Mouse (Mus musculus): Measurements from ENCODE around the gene Grcc10. TPM values are rescaled to one million over a fixed set of nuclear protein-coding genes. Genes with fewer than 3 reads are reported as not detected.

Gene Grcc10
- polyA plus RNA-seq, 1 experiment: 0.95 TPM

- Histone ChIP-seq H3K27me3 (ENCODE audit: control insufficient read depth) (peaks cover 86% of the 10 kb centered on the region), H3K4me3 (replicated peaks) (no peak overlapping the region)
- TF ChIP-seq TAL1 (IDR thresholded peaks at IDR 0.05; ENCODE audit: low read length): no peak
- no peak for TF ChIP-seq GATA1 (IDR thresholded peaks at IDR 0.05; ENCODE audit: low read length)
These were observed 18.1 kb upstream of the Grcc10 start for GRCm38 (mm10) chr6:124759259-124759658.

GRCm38 (mm10) chr6:124758849-124759232 lies 17.7 kb upstream of the Grcc10 start:
- Histone ChIP-seq H3K4me1 (ENCODE audit: control insufficient read depth) (peaks cover 8% of the 10 kb centered on the region), H3K4me3 (replicated peaks) (no peak overlapping the region), H3K36me3 (ENCODE audit: control insufficient read depth) (no peaks in the 10 kb centered on the region), H3K27me3 (ENCODE audit: control insufficient read depth) (peaks cover 89% of the 10 kb centered on the region), H3K9me3 (ENCODE audit: control insufficient read depth, low read length) (peaks cover 4% of the 10 kb centered on the region; the same call in 1 of the 2 replicates)
- TF ChIP-seq TAL1 (IDR thresholded peaks at IDR 0.05; ENCODE audit: low read length): no peak
- TF ChIP-seq GATA1 (IDR thresholded peaks at IDR 0.05; ENCODE audit: low read length): no peak

More at GRCm38 (mm10) chr6:124759259-124759658, 18.1 kb upstream of the Grcc10 start:
- Histone ChIP-seq H3K36me3 (ENCODE audit: control insufficient read depth) (no peaks in the 10 kb centered on the region), H3K9me3 (ENCODE audit: control insufficient read depth, low read length) (peaks cover 4% of the 10 kb centered on the region; the same call in 1 of the 2 replicates), H3K4me1 (ENCODE audit: control insufficient read depth) (peaks cover 8% of the 10 kb centered on the region)

- H3K36me3 ChIP-seq (ENCODE audit: control insufficient read depth): no peaks in the 10 kb centered on the region
- H3K9me3 ChIP-seq (ENCODE audit: control insufficient read depth, low read length): peaks cover 4% of the 10 kb centered on the region; the same call in 1 of the 2 replicates
- TF ChIP-seq TAL1 (IDR thresholded peaks at IDR 0.05; ENCODE audit: low read length) (no peak), GATA1 (IDR thresholded peaks at IDR 0.05; ENCODE audit: low read length) (no peak)
- no peak overlapping the region for H3K4me3 ChIP-seq (replicated peaks)
- H3K4me1 ChIP-seq (ENCODE audit: control insufficient read depth): peaks cover 8% of the 10 kb centered on the region
- H3K27me3 ChIP-seq (ENCODE audit: control insufficient read depth): peaks cover 90% of the 10 kb centered on the region
These were observed 17.0 kb upstream of the Grcc10 start for GRCm38 (mm10) chr6:124757909-124758848.

- Histone ChIP-seq H3K4me1 (ENCODE audit: control insufficient read depth) (peaks cover 8% of the 10 kb centered on the region), H3K36me3 (ENCODE audit: control insufficient read depth) (no peaks in the 10 kb centered on the region), H3K9me3 (ENCODE audit: control insufficient read depth, low read length) (peaks cover 4% of the 10 kb centered on the region; the same call in 1 of the 2 replicates), H3K27me3 (ENCODE audit: control insufficient read depth) (peaks cover 90% of the 10 kb centered on the region), H3K4me3 (replicated peaks) (no peak overlapping the region)
- TF ChIP-seq GATA1 (IDR thresholded peaks at IDR 0.05; ENCODE audit: low read length): no peak
- TF ChIP-seq TAL1 (IDR thresholded peaks at IDR 0.05; ENCODE audit: low read length): no peak
These were observed 16.2 kb upstream of the Grcc10 start for GRCm38 (mm10) chr6:124757351-124757880.

- no peak for TF ChIP-seq TAL1 (IDR thresholded peaks at IDR 0.05; ENCODE audit: low read length)
- TF ChIP-seq GATA1 (IDR thresholded peaks at IDR 0.05; ENCODE audit: low read length): no peak
- Histone ChIP-seq H3K27me3 (ENCODE audit: control insufficient read depth) (peaks cover 90% of the 10 kb centered on the region), H3K4me1 (ENCODE audit: control insufficient read depth) (peaks cover 8% of the 10 kb centered on the region), H3K9me3 (ENCODE audit: control insufficient read depth, low read length) (peaks cover 4% of the 10 kb centered on the region; the same call in 1 of the 2 replicates), H3K36me3 (ENCODE audit: control insufficient read depth) (no peaks in the 10 kb centered on the region), H3K4me3 (replicated peaks) (peak overlapping the region; percentile 59)
These were observed 15.6 kb upstream of the Grcc10 start for GRCm38 (mm10) chr6:124756652-124757350.

- TF ChIP-seq TAL1 (IDR thresholded peaks at IDR 0.05; ENCODE audit: low read length): no peak
- no peak for TF ChIP-seq GATA1 (IDR thresholded peaks at IDR 0.05; ENCODE audit: low read length)
- Histone ChIP-seq H3K36me3 (ENCODE audit: control insufficient read depth) (no peaks in the 10 kb centered on the region), H3K4me1 (ENCODE audit: control insufficient read depth) (peaks cover 8% of the 10 kb centered on the region), H3K27me3 (ENCODE audit: control insufficient read depth) (peaks cover 83% of the 10 kb centered on the region), H3K9me3 (ENCODE audit: control insufficient read depth, low read length) (peaks cover 4% of the 10 kb centered on the region; the same call in 1 of the 2 replicates), H3K4me3 (replicated peaks) (peak within 1 kb of the TSS; percentile 59)
These were observed 14.8 kb upstream of the Grcc10 start, which contains the start of the genes Gm45234 and Atn1 for GRCm38 (mm10) chr6:124755831-124756595. TSS of gene Gm45234 (minus strand) at chr6:124756021. TSS of gene Atn1 (minus strand) at chr6:124756524.

- H3K27me3 ChIP-seq (ENCODE audit: control insufficient read depth): peaks cover 80% of the 10 kb centered on the region
- peaks cover 4% of the 10 kb centered on the region; the same call in 1 of the 2 replicates for H3K9me3 ChIP-seq (ENCODE audit: control insufficient read depth, low read length)
- TF ChIP-seq GATA1 (IDR thresholded peaks at IDR 0.05; ENCODE audit: low read length): no peak
- no peak for TF ChIP-seq TAL1 (IDR thresholded peaks at IDR 0.05; ENCODE audit: low read length)
- H3K36me3 ChIP-seq (ENCODE audit: control insufficient read depth): no peaks in the 10 kb centered on the region
- H3K4me1 ChIP-seq (ENCODE audit: control insufficient read depth): peaks cover 8% of the 10 kb centered on the region
- peak overlapping the region; percentile 59 for H3K4me3 ChIP-seq (replicated peaks)
These were observed 14.1 kb upstream of the Grcc10 start for GRCm38 (mm10) chr6:124755306-124755705.

GRCm38 (mm10) chr6:124753861-124754260 lies 12.7 kb upstream of the Grcc10 start:
- TF ChIP-seq GATA1 (IDR thresholded peaks at IDR 0.05; ENCODE audit: low read length): no peak
- TF ChIP-seq TAL1 (IDR thresholded peaks at IDR 0.05; ENCODE audit: low read length): no peak
- H3K36me3 ChIP-seq (ENCODE audit: control insufficient read depth): no peaks in the 10 kb centered on the region; the same call in 1 of the 2 replicates
- H3K4me3 ChIP-seq (replicated peaks): no peak overlapping the region
- H3K9me3 ChIP-seq (ENCODE audit: control insufficient read depth, low read length): peaks cover 4% of the 10 kb centered on the region; the same call in 1 of the 2 replicates
- H3K27me3 ChIP-seq (ENCODE audit: control insufficient read depth): peaks cover 66% of the 10 kb centered on the region
- peaks cover 8% of the 10 kb centered on the region for H3K4me1 ChIP-seq (ENCODE audit: control insufficient read depth)

Measured in erythroblast, embryonic 14.5 days (primary cell).